Mouse (Mus musculus) cerebral cortex, adult 2 months (tissue): ENCODE measurements around the gene Naa20.

Experiments used
- WGBS: fragments of 180-500 bp; shearing (Covaris S2); methylation state at CpG from one replicate; pipeline ENCODE4 v1.1.7; 2018; 5-methylcytosine and 5-hydroxymethylcytosine counted together

Gene Naa20

DNA sequence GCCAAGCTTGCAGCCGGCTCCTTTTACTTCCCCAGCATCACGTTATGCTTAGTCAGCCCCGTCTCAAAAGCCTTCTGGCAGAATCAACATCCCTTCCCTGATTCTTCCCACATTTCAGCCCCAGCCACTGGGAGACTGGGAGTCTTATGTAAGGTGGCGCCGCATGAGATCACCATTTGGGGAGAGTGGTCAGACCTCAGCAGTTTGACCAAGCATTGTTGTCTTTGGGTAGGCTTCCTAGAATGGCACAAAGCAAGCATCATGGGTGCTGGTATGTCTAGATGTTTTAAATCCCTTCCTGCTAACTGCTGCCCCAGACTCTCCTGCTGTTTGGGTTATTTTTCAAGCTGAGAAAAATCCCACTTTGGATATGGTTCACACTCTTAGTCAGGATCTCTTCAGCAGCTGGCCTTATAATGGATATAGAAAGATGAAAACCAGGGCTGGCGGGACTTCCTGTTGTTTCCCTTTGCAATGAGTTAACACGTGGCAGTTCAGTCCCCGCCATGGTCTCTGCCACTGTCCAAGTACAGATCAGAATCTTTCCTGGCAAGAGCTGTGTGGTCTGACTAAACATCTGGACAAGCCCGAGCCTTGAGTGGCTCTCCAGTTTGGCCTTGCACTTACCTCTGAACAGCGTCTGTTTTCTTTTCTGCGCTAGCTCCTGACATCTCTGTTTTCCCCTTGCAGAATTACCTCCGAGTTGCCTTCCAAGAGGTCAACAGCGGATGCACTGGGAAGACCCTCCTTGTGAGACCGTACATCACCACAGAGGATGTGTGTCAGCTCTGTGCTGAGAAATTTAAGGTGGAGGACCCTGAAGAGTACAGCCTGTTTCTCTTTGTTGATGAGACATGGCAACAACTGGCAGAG is 16.8 kb upstream of the Naa20 start:
- WGBS, result 49% methylated on average over 14 of the region's 14 CpGs

DNA sequence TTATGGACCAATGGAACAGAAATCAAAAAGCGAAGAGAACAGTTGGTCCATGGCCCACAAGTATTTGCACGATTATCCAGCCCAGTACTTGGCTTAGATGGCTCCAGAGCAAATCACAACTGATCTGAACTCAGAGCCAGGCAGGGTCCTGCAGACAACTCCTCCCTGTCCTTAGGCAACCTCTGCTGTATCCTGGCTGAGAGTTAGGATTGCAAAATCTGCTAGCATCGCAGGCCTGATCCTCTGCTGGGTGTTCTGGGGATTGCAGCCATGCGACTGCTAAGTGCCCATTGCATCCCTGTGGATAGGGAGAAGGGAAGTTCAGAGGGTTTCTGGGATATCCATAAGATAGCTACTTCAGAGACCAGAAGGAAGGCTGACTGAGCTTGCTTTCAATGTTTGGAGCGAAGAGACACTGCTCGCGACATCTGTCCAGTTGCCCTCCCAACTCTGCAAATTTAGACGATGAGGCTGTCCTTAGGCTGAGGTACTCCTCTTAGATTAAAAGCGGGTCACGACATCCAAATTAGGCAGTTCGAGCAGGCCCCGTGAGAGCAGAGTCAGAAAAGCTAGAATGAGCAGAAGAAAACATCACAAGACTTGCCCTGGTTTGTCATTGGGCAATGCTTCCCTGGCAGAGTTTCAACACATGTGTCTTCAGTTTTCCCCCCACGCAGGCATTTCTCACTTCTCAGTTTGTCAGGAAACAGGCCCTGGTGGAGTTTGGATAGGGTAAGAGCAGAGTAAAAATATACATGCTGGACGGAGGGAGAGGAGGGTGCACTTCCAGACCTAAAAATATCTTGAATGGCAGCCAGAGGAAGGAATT is 13.7 kb upstream of the Naa20 start:
- 32% methylated on average over 14 of the region's 14 CpGs for WGBS

GRCm38 (mm10) chr2:145888766-145889480 is 13.0 kb upstream of the Naa20 start:
- WGBS, result 30% methylated on average over 6 of the region's 6 CpGs

- WGBS, result 54% methylated on average over 2 of the region's 2 CpGs
Measured at GRCm38 (mm10) chr2:145890571-145890970, 11.3 kb upstream of the Naa20 start.

DNA sequence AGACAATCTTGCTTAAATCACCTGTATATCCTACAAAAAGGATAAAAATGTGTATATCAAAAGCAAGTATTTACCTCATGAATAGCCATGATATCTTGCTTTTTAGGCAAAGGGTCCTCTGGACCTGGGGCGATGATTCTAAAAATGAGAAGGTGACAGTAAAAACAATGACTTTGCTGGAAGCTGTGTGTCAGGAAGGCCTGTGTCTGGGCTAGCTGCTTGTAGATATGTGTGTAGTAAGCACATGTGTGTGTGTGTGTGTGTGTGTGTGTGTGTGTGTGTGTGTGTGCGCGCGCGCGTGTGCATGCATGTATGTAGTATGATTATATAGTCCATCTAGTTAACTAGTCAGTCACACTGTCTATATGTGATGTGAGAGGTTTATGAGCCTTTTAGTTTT is 8.1 kb upstream of the Naa20 start:
- 98% methylated on average over 6 of the region's 6 CpGs for WGBS

DNA sequence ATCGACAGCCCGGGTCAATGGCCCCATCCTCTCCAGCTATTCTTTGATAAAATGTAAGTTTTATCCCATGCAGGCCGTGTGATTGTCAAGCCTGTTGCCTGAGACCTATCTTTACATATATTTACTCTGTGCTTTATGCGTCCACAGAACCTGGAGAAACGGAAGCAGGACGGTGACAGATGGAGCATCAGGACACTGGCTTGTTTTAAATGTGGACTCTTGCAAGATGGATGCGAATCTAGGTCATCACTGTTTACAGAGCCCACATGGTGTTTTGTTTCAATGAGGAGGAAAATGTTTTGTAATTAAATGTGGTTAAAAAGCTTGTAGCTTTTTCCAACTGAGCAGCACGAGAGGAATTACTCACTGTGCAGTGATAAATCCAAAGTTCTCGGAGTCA is 3.8 kb upstream of the Naa20 start:
- WGBS, result 63% methylated on average over 9 of the region's 9 CpGs

- WGBS, result 82% methylated on average over 7 of the region's 8 CpGs
Measured at GRCm38 (mm10) chr2:145900318-145900717, 1.6 kb upstream of the Naa20 start.

- WGBS, result under 1% methylated on average over 68 of the region's 68 CpGs
Measured at GRCm38 (mm10) chr2:145903061-145903901, 1.4 kb downstream of the Naa20 start.

- 21% methylated on average over 12 of the region's 12 CpGs for WGBS
Measured at GRCm38 (mm10) chr2:145903983-145904616, 2.2 kb downstream of the Naa20 start.

- 62% methylated on average over 6 of the region's 6 CpGs for WGBS
Measured at GRCm38 (mm10) chr2:145905156-145905555, 3.3 kb downstream of the Naa20 start.

DNA sequence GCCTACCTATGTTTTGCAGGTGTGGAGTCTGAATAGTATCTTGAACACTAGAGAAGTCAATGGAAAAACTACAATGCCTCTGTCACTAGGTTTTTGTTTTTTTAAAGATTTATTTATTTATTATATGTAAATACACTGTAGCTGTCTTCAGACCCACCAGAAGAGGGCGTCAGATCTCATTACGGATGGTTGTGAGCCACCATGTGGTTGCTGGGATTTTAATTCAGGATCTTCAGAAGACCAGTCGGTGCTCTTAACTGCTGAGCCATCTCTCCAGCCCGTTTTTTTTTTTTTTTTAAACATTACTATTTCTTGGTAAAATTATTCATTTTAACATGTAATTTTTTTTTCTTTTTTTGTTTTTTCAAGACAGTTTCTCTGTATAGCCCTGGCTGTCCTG is 4.0 kb downstream of the Naa20 start:
- WGBS, result 19% methylated on average over 4 of the region's 4 CpGs

- WGBS, result 90% methylated on average over 8 of the region's 8 CpGs
Measured at GRCm38 (mm10) chr2:145920941-145921650, 19.2 kb downstream of the Naa20 start.

DNA sequence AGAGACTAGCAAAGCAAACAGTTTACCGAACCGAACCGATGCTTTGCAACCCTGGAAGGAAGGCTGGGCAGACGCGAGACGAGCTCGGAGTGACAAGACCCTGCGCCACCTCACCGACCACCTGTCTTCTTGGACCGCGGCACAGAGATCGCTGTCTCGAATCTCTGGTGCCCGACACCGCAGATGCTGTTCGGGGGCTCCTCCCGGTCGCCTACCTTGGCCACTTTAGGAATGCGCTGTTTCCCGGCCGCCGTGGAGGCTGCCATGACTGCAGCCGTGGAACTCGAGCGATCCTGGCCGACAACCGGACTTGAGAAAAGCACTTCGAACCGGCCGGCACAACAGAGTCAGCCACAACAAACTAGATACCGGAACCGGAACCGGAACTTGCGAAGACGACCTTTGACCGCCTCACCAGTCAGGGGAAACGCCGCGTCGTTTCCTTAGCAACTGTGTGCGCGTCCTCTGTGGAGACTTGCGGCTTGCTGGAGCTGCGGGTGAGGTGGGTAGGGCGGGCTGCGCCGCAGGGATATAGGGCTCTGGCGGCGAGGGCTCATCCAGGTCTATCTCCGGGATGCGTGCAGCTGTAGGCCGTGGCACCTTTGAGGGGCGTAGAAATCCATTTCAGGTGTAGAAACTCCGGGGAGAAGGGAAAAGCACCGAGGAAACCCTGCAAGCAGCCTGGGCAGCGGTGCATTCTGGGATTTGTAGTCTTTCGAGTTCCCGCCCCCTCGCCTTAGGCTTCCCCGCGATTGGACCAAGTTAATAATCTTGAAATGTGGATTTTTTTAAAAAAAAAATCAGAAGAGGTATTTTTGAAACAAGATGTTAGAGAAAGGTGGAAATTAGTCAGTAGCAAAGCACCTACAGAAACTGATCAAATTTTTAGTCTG is 32.7 kb downstream of the Naa20 start, which contains the start of the genes Cfap61 and Crnkl1:
TSS of gene Cfap61 (plus strand) at position 446 of the 893 bp plus-strand sequence.
TSS of gene Crnkl1 (minus strand) at position 676 of the 893 bp plus-strand sequence.
- WGBS, result under 1% methylated on average over 61 of the region's 61 CpGs

GRCm38 (mm10) chr2:145936975-145937374 is 35.1 kb downstream of the Naa20 start:
- 72% methylated on average over 8 of the region's 8 CpGs for WGBS

GRCm38 (mm10) chr2:145941403-145941802 is 39.5 kb downstream of the Naa20 start:
- WGBS, result 49% methylated on average over 3 of the region's 3 CpGs

- WGBS, result 29% methylated on average over 3 of the region's 3 CpGs
Measured at GRCm38 (mm10) chr2:145944286-145944685, 42.4 kb downstream of the Naa20 start.

GRCm38 (mm10) chr2:145948402-145948954 is 46.6 kb downstream of the Naa20 start:
- 85% methylated on average over 7 of the region's 7 CpGs for WGBS

GRCm38 (mm10) chr2:145949475-145950068 is 47.7 kb downstream of the Naa20 start:
- 45% methylated on average over 11 of the region's 11 CpGs for WGBS
